Mouse (Mus musculus): ENCODE data around the gene Hint2.

Gene Hint2

DNA sequence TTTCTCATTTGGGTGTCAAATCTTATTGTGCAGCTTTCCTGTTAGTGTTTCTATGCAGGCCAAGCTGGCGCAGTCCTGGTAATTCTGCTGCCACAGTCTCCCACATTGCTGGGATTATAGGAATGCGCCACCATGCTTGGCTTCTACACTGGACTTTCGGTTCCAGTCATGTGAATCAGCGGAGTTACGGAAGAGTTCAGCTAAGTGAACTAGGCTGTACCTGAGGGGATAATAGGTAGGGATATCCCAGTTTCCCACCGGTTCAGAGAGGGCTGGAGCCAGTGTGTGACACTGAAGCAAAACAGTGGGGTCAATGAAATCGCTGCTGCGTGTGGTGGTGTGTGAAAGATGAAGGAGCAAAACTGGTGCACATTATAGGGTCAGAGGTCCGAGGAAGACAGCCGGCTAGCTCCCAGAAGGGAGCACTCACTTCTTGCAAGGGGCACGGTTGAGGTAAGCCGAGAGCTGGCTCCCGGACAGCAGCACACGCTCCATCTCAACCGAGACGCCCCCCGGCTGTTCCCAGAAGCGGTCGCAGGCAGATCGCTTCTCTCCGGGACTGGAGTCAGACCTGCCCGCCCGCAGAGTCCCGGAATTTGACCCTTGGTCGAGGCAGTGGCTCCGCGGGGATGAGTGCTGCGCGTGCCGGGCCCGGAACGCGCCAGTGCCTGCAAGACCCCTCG lies 469 bp downstream of the Hint2 start:
- WGBS: 3% methylated on average over 34 of the region's 34 CpGs

GRCm38 (mm10) chr4:43653161-43654015 lies 2.9 kb downstream of the Hint2 start, which contains the start of gene Spag8:
TSS of gene Spag8 (minus strand) at chr4:43653594.
- 19% methylated on average over 24 of the region's 24 CpGs for WGBS

- WGBS: 86% methylated on average over 4 of the region's 4 CpGs
These were observed 3.5 kb downstream of the Hint2 start for GRCm38 (mm10) chr4:43652726-43653125.

DNA sequence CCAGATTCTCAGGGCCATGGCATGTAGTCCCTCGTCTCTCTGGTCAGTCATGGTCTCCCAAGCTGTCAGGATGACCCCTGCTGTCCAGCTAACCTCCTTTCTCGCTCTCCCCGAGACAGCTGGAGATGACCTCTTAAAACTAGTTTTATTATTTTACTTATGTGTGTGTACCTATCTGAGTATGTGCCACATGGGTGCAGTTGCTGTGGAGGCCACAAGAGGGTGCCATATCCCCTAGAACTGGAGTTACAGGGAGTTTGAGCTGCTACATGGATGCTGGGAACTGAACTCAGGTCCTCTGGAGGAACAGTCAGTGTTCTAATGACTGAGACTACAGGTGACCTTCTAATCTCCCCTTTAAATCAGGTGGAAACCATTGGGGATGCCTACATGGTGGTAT lies 6.5 kb downstream of the Hint2 start:
- 98% methylated on average over 3 of the region's 3 CpGs for WGBS

DNA sequence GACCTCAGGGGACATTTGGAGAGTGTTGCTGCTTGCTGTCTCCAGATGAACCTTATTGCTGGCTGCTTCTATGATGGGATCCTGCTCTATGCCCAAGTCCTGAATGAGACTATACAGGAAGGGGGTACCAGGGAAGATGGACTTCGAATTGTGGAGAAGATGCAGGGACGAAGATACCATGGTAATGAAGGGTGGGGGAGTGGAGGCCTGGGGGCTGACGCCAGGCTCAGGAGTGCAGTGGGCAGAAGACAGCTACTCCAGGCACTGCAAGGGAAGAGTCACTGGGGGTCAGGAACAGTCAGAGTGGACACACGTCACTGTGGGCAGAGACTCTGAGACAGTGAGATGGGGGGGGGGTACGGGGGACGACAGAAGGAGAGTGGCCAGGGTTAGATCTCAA lies 15.8 kb downstream of the Hint2 start:
- 91% methylated on average over 6 of the region's 6 CpGs for WGBS

DNA sequence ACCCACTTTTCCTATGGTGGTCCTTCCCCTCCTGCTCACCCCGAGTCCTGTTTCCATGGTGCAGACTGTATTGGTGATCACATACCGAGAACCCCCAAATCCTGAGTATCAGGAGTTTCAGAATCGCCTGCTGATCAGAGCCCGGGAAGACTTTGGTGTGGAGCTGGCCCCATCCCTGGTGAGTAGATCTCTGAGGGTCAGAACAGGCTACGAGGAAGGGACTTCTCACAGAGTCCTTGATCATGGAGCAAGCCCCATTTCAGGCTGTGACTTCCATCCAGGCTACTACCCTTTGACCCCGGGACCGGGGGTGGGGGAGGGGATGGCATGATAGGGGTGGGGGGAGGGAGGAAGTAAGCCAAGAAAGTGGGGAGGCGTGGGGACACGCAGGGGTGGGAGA lies 16.2 kb downstream of the Hint2 start:
- 80% methylated on average over 9 of the region's 9 CpGs for WGBS

- WGBS: 81% methylated on average over 6 of the region's 6 CpGs
These were observed 19.5 kb downstream of the Hint2 start for GRCm38 (mm10) chr4:43636751-43637150.

DNA sequence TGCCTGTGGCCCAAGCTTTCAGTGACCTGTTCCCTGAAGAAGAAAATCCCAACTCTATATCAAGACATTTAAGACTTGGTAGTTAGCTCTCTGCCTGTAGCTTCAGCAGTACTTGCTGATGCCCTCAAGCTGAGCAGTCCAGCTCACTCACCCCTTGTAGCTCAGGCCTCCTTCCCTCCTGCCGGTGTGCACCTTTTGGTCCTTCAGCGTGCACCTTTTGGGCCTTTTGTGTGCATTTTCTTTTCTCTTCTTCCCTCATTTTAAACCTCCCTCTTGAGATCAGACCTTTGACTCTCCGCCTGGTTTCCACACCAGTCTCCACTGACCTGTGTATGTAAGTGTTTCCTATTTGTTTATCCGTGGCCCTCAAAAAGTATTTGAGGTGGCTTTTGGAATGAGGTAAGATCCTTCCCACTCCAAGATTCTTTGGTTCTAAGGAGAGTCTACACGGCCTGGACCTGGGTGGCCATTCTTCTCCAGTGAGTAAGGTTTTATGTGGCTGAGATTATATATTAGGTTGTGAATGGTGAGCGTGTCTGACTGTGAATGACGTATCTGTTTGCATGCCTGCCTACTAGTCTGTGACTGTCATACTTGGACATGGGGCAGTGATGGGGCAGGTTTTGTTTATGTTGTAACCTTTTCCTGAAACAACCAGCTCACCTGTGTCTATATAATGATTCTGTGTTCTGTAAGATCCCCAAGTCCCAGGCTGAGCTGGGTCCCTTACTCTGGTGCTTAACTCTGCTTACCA lies 21.5 kb downstream of the Hint2 start:
- 93% methylated on average over 7 of the region's 7 CpGs for WGBS

GRCm38 (mm10) chr4:43633736-43634135 lies 22.5 kb downstream of the Hint2 start:
- 91% methylated on average over 2 of the region's 2 CpGs for WGBS

- 90% methylated on average over 8 of the region's 8 CpGs for WGBS
These were observed 23.0 kb downstream of the Hint2 start for GRCm38 (mm10) chr4:43633296-43633695.

GRCm38 (mm10) chr4:43631956-43632920 lies 24.0 kb downstream of the Hint2 start:
- 59% methylated on average over 42 of the region's 42 CpGs for WGBS

DNA sequence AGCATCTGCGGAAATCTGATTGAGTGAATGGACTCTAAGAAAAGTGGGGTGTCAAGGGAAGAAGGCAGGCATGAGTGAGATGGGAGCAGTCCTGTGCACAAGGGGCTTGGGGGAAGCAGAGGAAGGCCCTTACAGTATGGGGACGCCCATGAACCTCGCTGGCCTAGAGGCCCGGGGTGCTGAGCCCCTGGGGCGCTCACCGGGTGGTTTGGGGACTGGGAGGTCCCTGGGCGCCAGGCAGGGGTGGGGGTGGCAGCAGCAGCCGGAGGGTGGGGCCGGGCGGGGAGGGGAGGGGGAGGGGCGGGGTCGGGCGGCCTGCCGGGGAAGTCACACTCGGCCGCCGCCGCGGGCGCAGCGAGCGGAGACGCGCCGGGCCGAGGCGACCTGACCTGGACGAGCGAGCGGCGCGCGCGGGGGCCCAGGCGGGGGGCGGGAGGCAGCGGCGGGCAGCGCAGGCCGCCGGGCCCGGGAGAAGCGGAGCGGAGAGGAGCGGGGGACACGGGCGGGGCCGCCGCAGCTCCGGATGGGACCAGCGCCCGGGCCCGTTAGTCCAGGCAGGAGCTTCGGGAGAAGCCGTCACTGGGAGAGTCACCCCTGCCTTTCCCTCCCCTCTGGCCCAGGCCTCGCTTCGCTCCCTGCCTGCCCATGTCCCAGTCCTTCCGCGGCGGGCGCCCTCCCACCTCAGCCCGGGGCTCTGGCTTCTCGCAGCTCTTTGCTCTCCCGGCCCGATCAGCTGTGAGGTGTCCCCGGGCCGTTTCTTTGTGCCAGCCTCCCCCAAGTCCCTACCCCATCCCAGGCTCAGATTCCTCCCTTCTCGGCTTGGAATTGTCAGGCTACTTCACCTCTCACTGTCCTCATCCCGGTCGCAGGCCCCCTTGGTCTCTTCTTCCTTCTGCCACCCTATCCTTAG lies 25.0 kb downstream of the Hint2 start, which contains the start of gene Npr2:
Gene Npr2, plus strand, starts transcription at position 890 of the 910 bp plus-strand sequence.
- WGBS: 3% methylated on average over 43 of the region's 70 CpGs

DNA sequence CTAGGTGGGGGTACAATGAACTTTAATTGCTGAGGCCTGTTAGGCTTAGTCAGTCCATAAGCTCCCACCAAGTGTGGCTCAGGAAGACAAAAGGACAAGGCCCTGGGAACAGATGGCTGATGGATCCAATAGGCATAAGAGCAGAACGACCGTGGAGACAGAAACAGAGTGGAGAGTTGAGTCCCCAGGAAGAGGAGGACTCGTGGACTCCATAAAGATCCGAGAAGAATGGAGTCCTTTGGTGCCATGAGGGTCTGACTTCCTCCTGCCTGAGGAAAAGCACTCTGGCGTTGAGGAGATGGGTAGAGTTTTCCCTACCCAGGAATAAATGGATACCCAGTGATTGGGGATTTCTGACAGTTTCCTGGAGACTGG lies 25.6 kb downstream of the Hint2 start:
- WGBS: 32% methylated on average over 5 of the region's 5 CpGs

GRCm38 (mm10) chr4:43630030-43630581 lies 26.2 kb downstream of the Hint2 start:
- WGBS: 2% methylated on average over 5 of the region's 5 CpGs

DNA sequence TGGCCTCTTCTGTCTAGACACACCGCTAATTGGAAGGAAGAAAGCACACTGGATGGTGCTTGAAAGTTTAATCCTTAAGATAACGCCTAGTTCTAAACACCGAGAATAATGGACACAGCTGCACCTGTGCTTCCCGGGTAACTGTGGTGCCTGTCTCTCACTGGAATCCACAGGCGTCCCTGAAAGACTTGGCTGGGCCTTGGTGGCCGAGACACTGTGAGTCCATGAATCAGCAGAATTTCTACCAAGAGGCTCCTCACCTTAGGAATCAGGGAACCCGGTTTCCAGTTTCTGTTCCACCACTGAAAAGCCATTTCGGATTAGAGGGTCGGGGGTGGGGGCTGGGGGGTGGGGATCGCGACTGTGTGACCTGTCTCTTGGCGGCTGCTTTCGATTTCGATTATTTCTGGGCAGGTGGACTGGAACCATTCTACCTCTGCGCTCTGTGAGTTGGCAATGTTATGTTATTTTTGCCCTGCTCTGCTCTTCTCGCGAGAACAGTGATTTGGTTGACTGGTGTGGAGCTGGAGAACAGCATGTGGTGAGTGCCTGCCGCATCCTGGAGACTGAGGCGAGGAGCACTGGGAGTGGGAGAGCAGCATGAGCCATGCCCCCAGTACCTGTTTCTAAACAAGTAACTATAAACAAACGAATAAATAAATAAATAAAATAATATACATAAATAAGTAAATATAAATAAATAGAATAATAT lies 27.0 kb downstream of the Hint2 start:
- WGBS: 37% methylated on average over 20 of the region's 20 CpGs

GRCm38 (mm10) chr4:43620146-43620778 lies 36.0 kb downstream of the Hint2 start:
- WGBS: 82% methylated on average over 4 of the region's 4 CpGs

DNA sequence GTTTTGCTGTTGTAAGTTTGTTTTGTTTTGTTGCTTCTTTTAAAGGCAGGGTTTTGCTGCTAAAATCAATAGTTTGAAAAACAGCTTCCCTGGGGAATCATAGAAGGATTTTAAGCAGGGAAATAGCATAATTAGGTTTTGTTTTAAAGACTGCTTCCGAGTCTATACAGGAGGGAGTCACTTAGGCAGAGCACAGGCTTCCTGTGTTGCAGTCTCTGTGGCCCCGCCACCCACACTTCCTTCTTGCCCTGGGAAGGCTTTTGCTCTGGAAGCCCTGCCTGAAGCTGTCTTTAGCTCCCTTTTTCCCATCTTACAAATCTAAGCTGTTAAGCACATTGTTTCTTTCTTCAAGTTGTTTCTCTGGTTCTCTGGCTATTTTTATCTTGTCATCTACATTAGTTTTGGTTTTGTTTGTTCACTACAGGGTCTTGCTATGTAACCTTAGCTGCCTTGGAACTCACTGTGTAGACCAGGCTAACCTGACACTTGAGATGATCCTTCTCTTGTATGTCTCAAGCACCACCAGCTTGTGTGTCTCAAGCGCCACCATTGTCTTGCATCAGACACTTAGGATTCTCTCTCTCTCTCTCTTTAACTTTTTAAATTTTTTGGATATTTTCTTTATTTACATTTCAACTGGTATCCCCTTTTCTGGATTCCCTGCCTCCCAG lies 43.1 kb downstream of the Hint2 start:
- 54% methylated on average over 3 of the region's 3 CpGs for WGBS

- 63% methylated on average over 10 of the region's 10 CpGs for WGBS
These were observed 43.7 kb downstream of the Hint2 start for GRCm38 (mm10) chr4:43612534-43612933.
